Mouse (Mus musculus) kidney, embryonic 16.5 days (tissue): ENCODE measurements at regions not wholly inside any gene's neighbourhood (a gene's known extent, or its start where the extent isn't known, plus 50 kb on each side); places are given as distances from the start of the nearest gene placed in this dataset.
A peak's percentile ranks its signal among the peaks of the same experiment; 100 is the strongest.

Experiments
- ATAC-seq: fragments of 200-750 bp; cut with Nextera tagmentation; 2 replicates; pipeline ENCODE4 v1.8.0; 2017; ENCODE audit warnings: moderate TSS enrichment; ENCODE audit not compliant: low FRiP score, low TSS enrichment
- H3K27ac ChIP-seq: fragments of 300-500 bp; sonication (generic); 2 replicates; pipeline ENCODE4 v1.5.1; 2014; ENCODE audit warnings: low read length
- H3K27me3 ChIP-seq: fragments of 300-500 bp; sonication (generic); 2 replicates; pipeline ENCODE4 v1.6.1; 2014; ENCODE audit warnings: low read length, control low read depth, mixed read lengths; ENCODE audit not compliant: insufficient read depth
- H3K36me3 ChIP-seq: fragments of 300-500 bp; sonication (generic); 2 replicates; pipeline ENCODE4 v1.6.1; 2014; ENCODE audit warnings: low read length, control low read depth, mixed read lengths; ENCODE audit not compliant: insufficient read depth
- H3K4me1 ChIP-seq: fragments of 300-500 bp; sonication (generic); 2 replicates; pipeline ENCODE4 v1.6.1; 2014; ENCODE audit warnings: low read length, control low read depth, mixed read lengths; ENCODE audit not compliant: insufficient read depth
- H3K4me2 ChIP-seq: fragments of 300-500 bp; sonication (generic); replicated peaks from 2 replicates; pipeline ENCODE4 v1.6.1; 2014; ENCODE audit warnings: low read depth, low read length
- H3K4me3 ChIP-seq: fragments of 300-500 bp; sonication (generic); 2 replicates; pipeline ENCODE4 v1.5.1; 2014; ENCODE audit warnings: mild to moderate bottlenecking, low read length
- H3K9ac ChIP-seq: fragments of 300-500 bp; sonication (generic); replicated peaks from 2 replicates; pipeline ENCODE4 v1.6.1; 2014; ENCODE audit warnings: low read length
- H3K9me3 ChIP-seq: fragments of 300-500 bp; sonication (generic); 2 replicates; pipeline ENCODE4 v1.6.1; 2016; ENCODE audit warnings: low read length, control low read depth
- WGBS: fragments of 180-500 bp; shearing (Covaris S2); extraction: QIAGEN DNeasy Blood & Tissue Kit; methylation state at CpG from one replicate; pipeline ENCODE4 v1.1.7; 2014; 5-methylcytosine and 5-hydroxymethylcytosine counted together

DNA sequence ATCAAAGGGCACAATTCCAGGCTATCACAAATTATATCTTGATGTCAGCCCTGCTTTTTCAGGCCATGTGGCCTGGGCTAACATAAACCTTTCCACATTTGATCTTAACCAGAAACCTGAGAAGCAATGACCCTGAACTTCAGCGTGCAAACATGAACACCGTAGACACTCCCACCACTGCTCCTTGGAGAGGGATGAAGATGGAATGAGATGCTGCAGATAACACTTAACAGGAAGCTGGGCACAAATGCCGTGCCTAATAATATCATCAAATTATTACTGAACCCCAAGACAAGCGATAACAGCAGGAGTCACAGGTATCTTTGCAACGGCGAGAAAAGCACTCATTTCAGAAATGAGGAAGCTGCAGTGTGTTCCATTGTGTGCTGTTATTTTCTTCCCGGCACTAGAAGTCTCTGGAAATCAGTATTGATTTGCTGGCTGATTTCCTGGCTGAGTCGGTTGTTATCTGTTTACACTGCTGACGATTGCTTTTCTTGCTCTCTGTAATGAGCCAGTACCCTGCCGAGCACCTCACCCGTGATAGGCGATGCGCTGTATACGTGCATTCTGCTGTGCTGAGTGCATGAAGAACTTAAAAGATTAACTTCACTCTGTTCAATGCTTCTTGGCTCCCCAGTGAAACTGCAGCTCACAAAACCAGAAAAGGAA, 91.0 kb downstream of the Gm21962 start:
- H3K4me1 ChIP-seq = no peaks in the 10 kb centered on the region
- H3K4me2 ChIP-seq = no peak overlapping the region
- H3K4me3 ChIP-seq = no peak overlapping the region
- H3K27me3 ChIP-seq = no peaks in the 10 kb centered on the region
- H3K9me3 ChIP-seq = no peaks in the 10 kb centered on the region
- H3K9ac ChIP-seq = no peak overlapping the region
- H3K36me3 ChIP-seq = no peaks in the 10 kb centered on the region
- ATAC-seq = no peak
- WGBS = 53% methylated on average over 14 of the region's 14 CpGs
- H3K27ac ChIP-seq = no peak overlapping the region

DNA sequence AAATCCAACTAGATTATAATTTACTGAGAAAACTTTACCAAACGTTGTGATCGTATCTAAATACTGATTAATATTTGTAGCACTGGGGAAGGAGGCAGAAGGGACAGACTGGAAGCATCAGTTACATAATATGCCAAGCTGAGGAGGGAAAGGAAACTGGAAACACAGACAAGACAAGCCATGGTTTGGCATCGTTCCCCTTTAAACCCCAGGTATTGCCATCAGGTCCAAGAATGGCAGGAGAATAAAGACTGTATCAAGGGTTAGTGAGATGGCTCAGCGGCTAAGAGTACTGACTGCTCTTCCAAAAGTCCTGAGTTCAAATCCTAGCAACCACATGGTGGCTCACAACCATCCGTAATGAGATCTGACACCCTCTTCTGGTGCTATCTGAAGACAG, 92.1 kb downstream of the Gm21962 start:
- no peak overlapping the region for H3K4me2 ChIP-seq
- H3K9me3 ChIP-seq = no peaks in the 10 kb centered on the region
- no peak for ATAC-seq
- H3K27me3 ChIP-seq = no peaks in the 10 kb centered on the region
- no peak overlapping the region for H3K4me3 ChIP-seq
- H3K36me3 ChIP-seq = no peaks in the 10 kb centered on the region
- WGBS = 89% methylated on average over 5 of the region's 5 CpGs
- H3K4me1 ChIP-seq = no peaks in the 10 kb centered on the region
- no peak overlapping the region for H3K9ac ChIP-seq
- H3K27ac ChIP-seq = no peak overlapping the region

DNA sequence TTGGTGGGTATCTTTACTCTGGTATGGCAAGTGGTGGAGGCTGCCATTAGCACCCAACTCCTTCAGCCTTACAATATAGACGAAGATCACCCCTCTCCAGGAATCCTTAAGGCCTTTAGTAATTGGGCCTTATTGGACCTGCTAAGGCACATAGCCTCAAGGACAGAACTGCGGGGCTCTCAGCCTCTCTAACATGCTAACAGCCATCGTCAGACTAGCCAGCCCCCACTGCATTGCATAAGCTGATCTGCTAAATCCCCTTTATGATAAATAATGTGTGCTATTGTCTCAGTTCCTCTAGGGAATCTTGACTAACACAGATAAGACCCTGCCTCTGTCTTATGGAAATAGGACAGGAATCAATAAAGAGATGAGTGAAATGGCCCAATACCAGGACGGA, 95.7 kb upstream of the H2afz start:
- WGBS = 85% methylated on average over 4 of the region's 4 CpGs

DNA sequence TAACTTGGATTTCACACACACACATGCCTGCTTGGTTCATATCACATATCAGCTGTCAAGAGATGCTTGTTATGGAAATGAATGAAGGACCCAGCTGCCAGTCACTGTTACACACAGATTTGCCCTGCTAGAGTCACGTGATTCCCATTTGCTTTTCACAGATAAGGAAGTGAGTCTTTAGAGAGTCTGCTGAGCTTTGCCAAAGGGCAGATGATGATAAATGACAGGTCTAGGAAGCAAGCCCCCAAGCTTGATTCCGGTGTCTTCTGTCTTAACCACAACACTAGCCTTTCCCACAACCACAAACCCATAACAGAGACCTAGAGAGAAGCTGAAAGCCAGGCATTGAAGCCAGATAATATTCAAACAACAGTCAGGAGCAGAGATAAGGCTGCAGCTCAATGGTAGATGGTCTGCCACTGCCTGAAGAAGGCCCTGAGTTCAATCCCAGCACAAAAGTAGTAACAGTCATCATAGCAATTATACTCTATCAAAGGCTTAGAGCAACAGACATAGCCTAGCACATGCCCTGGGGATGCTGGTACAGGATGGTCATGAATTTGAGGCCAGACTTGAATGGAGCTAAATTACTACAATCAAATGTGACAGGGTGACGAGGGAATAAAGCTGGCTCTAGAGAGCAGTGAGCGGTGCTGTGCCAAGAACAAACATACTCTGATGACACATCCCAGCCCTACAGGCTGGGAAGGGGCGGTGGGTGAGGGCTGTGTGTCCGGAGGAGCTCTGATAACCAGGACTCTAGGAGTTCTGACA, 89.0 kb upstream of the H2afz start:
- 71% methylated on average over 6 of the region's 6 CpGs for WGBS
- H3K4me1 ChIP-seq = 0 out of 2 replicates have a peak, but pooled peaks cover 4% of the 10 kb centered on the region
- H3K27me3 ChIP-seq = peaks cover 6% of the 10 kb centered on the region
- H3K9ac ChIP-seq = no peak overlapping the region
- no peak overlapping the region for H3K4me3 ChIP-seq
- no peak overlapping the region for H3K4me2 ChIP-seq
- no peaks in the 10 kb centered on the region for H3K36me3 ChIP-seq
- H3K27ac ChIP-seq = no peak overlapping the region
- no peak for ATAC-seq
- H3K9me3 ChIP-seq = no peaks in the 10 kb centered on the region

More for the DNA sequence above, 95.7 kb upstream of the H2afz start:
- Histone ChIP-seq H3K9ac (no peak overlapping the region), H3K27me3 (no peaks in the 10 kb centered on the region), H3K27ac (no peak overlapping the region), H3K9me3 (no peaks in the 10 kb centered on the region), H3K4me1 (no peaks in the 10 kb centered on the region), H3K4me2 (no peak overlapping the region), H3K36me3 (no peaks in the 10 kb centered on the region), H3K4me3 (no peak overlapping the region)
- ATAC-seq = no peak

DNA sequence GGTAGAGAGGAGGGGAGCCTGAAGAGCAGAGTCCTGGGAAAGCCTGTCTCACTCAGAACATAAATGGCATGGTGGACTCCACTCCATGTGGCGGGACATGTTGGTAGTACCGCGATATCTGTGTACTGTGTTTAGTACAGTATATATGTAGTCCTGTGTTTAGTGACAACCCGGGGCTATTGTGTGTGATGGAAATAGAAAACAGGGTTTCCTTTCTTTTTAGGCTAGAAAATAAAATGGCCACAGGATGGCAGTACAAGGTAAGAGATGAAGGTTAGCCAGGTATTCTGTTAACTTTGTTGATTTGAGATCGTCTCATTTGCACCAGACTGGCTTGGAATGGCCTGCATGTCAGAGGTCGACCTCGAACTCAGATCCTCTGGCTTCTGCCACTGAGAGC, 86.2 kb upstream of the H2afz start:
- ATAC-seq = 0 out of 2 replicates have a peak, but pooled peaks have one; percentile 16
- no peak overlapping the region for H3K27ac ChIP-seq
- 0 out of 2 replicates have a peak, but pooled peaks cover 7% of the 10 kb centered on the region for H3K4me1 ChIP-seq
- 34% methylated on average over 7 of the region's 7 CpGs for WGBS
- no peak overlapping the region for H3K4me2 ChIP-seq
- no peak overlapping the region for H3K4me3 ChIP-seq
- no peaks in the 10 kb centered on the region for H3K9me3 ChIP-seq
- no peak overlapping the region for H3K9ac ChIP-seq
- peaks cover 6% of the 10 kb centered on the region for H3K27me3 ChIP-seq
- no peaks in the 10 kb centered on the region for H3K36me3 ChIP-seq

DNA sequence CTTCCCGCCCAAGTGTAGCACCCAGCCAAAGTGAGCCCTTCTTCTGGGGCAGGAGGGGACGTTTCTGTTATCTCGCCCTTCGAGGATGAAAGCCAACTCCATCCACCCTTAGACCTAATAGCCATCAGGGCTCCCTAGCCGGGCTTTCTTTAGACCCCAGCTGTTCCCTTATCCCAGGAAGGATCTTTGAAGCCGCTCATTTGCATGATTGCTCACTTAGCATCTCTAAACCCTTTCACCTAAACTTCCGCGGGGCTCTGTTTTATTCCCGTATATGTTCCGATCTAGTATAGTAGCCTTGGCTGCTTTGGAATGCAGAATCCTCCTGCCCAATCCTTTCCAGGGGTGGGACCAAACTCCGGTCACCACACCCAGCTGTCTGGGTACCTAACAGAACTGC, 84.3 kb upstream of the H2afz start:
- 3% methylated on average over 11 of the region's 11 CpGs for WGBS
- H3K4me2 ChIP-seq = peak overlapping the region; percentile 16
- 0 out of 2 replicates have a peak, but pooled peaks have one; percentile 40 for ATAC-seq
- H3K36me3 ChIP-seq = no peaks in the 10 kb centered on the region
- peaks cover 6% of the 10 kb centered on the region for H3K27me3 ChIP-seq
- H3K4me1 ChIP-seq = 0 out of 2 replicates have a peak, but pooled peaks cover 7% of the 10 kb centered on the region
- no peak overlapping the region for H3K27ac ChIP-seq
- peak overlapping the region; percentile 13 for H3K4me3 ChIP-seq
- no peaks in the 10 kb centered on the region for H3K9me3 ChIP-seq
- no peak overlapping the region for H3K9ac ChIP-seq

DNA sequence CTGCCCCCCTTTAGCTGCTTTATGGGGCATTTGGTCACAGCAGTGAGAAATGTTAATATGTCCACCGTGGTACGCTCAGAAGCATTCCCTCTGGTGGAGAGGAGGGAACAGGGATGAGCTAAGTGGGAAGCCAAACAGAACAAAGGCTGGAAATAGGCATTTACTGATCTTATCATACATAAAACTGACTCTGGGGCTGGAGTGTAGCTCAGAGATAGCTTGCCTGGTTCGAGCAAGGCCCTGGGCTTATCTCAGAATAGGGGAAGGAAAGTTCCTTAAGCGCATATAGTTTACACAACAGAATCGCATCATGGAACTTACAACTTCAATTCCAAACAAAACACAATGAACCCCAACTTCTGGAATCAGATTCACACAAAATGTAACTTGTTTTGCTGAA, 81.5 kb upstream of the H2afz start:
- peaks cover 6% of the 10 kb centered on the region for H3K27me3 ChIP-seq
- no peak overlapping the region for H3K9ac ChIP-seq
- 0 out of 2 replicates have a peak, but pooled peaks cover 7% of the 10 kb centered on the region for H3K4me1 ChIP-seq
- no peak for ATAC-seq
- no peaks in the 10 kb centered on the region for H3K36me3 ChIP-seq
- no peaks in the 10 kb centered on the region for H3K9me3 ChIP-seq
- no peak overlapping the region for H3K4me3 ChIP-seq
- no peak overlapping the region for H3K27ac ChIP-seq
- no peak overlapping the region for H3K4me2 ChIP-seq
- 81% methylated on average over 5 of the region's 5 CpGs for WGBS

DNA sequence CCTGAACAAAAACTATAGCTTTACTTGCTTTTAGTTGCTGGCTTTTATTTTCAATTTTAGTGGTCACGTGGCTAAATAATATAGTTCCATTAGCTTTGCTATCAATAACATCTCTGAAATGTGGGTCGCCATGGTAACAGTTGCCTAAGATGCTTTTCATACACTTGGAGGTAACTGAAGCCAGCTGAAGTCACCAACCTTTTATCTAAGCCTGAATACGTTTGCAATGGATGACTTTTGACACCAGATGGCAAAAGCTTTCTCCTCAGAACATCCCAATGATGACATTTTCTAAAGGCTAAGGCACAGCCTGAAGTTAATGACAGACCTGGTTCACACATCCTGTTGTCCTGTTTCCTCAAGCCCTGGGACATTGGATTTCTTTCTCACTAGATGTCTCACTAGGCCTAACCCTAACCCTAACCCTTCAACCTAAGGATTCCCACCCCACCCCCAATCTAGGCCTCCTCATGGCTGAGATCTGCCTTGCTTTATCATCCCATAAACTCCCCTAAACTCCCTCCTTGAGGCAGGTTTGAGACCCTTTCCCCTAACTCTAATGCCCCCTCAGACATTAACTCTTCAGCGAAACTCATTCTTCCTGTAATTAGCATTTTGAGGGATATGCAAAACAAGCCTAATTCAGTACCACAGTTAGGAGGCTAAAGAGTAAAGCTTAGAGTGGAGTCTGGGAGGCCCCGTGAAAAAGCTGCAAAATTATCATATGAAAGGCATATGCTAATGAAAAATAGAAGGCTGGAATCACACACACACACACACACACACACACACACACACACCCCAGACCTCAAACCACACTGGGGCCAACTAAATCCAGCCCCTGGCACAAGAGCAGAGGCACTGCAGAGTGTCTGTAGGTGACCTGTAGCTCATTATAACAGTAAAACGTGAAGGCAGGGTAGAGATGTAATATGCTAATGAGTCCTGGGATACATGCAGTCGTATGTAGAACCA, 80.1 kb upstream of the H2afz start:
- Histone ChIP-seq H3K9ac (no peak overlapping the region), H3K4me1 (0 out of 2 replicates have a peak, but pooled peaks cover 7% of the 10 kb centered on the region), H3K4me2 (no peak overlapping the region), H3K4me3 (no peak overlapping the region), H3K9me3 (no peaks in the 10 kb centered on the region), H3K36me3 (no peaks in the 10 kb centered on the region), H3K27ac (no peak overlapping the region), H3K27me3 (peaks cover under 1% of the 10 kb centered on the region; the same call in 1 of the 2 replicates)
- 54% methylated on average over 7 of the region's 7 CpGs for WGBS
- no peak for ATAC-seq

DNA sequence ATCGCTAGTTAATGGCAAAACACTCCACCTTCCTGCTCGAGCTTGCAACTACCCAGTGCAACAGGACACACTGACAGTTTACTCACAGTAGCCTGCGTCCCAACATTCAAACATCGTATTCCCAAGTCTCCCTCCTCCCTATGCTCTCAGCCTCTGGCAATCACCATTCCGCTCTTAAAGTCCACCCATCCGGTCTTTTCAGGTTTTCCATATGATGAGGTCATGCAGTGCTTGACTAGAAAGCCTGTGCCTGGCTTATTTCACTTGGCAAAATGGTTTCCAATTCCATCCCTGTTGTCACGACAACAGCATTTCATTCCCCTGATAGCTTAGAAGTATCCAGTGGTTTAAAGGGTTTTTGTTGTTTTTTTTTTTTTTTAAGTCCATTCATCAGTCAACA, 79.1 kb upstream of the H2afz start:
- H3K36me3 ChIP-seq = no peaks in the 10 kb centered on the region
- WGBS = 77% methylated on average over 7 of the region's 7 CpGs
- H3K9ac ChIP-seq = no peak overlapping the region
- no peak overlapping the region for H3K27ac ChIP-seq
- H3K4me2 ChIP-seq = no peak overlapping the region
- H3K4me1 ChIP-seq = 0 out of 2 replicates have a peak, but pooled peaks cover 3% of the 10 kb centered on the region
- ATAC-seq = no peak
- H3K4me3 ChIP-seq = no peak overlapping the region
- no peaks in the 10 kb centered on the region for H3K9me3 ChIP-seq
- H3K27me3 ChIP-seq = no peaks in the 10 kb centered on the region
